Mouse (Mus musculus) spleen, postnatal 36 days (tissue): Measurements from ENCODE around the gene Trim62.

Experiments
- DNase-seq, 2 experiments: peaks; one replicate each; pipeline ENCODE4 v3.0.0; 2022; ENCODE audit warnings: low spot score in 2 of 2, mixed read lengths in 1 of 2

The Trim62 gene

DNA sequence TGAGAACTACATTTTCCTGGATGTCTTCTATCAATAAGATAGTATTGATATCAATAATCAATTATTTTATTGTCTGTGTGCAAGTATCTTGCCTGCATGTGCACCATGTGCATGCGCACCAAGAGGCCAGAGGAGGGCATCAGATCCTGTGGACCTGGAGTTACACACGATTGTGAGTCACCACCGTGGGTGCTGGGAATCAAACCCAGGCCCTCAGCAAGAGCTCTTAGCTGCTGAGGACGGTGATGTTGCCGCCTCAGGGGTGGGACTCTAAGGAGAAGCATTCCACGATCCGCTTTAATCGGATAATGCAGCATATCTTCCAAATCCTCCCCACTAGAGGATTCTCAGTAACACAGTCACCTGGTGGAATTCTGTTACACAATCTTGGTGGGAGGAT is 2.2 kb downstream of the Trim62 start:
- DNase-seq = no peak

DNA sequence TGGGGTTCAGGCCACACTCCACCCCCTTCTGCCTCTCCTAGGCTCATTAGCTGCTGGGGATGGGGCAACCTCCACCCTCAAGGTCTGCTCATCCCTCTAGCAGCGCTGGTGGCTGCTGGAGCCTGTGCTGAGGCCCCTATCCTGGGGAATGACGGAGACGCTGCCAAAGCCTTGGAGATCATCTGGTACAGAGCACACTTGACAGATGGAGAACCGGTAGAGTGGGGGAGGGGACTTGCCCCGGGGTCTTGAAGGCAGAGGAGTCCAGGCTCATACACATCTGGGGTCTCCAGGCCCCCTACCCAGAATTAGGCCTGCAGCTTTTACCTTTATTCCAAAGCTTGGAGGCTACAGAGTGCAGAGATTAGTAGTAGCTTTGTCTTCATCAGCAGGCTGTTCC is 3.2 kb downstream of the Trim62 start:
- no peak for DNase-seq

DNA sequence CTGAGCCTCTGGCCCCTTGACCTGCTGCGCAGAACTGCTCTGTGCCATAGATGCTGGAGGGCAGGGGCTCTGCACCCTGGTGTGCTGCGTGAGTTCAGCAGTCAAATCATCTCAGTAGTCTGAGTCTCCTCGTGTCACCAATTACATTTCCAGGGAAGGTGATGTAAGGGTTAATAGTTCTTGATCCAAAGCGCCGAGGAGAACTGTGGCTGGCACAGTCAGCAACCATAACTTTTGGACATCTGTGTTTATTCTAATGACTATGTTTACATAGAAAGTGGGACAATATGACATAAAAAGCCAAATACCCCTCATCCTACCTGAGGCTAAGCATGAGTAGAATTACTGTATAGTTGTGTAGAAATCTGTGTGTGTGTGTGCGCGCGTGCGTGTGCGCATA is 3.6 kb downstream of the Trim62 start:
- DNase-seq = no peak

DNA sequence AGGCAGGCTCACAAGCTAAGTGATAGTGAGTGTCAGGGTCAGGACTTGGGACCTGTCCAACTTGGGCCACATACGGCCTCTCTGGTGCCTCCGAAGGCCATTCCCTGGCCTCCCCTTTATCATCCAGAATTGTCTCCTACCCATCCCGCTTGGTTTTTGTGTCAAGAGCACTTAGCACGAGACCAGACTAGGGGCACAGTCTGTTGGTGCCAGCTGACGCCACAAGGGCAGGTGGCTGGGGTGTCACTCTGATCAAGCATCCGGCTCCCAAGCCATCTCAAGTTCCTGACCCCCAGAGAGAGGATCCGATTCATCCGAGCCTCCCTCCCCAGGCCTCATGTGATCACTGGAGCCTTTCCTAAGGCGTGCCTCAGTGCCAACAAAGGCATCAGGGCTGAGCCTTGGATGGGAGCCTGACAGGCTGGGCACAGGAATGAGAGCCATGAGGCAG is 4.3 kb downstream of the Trim62 start:
- no peak for DNase-seq

DNA sequence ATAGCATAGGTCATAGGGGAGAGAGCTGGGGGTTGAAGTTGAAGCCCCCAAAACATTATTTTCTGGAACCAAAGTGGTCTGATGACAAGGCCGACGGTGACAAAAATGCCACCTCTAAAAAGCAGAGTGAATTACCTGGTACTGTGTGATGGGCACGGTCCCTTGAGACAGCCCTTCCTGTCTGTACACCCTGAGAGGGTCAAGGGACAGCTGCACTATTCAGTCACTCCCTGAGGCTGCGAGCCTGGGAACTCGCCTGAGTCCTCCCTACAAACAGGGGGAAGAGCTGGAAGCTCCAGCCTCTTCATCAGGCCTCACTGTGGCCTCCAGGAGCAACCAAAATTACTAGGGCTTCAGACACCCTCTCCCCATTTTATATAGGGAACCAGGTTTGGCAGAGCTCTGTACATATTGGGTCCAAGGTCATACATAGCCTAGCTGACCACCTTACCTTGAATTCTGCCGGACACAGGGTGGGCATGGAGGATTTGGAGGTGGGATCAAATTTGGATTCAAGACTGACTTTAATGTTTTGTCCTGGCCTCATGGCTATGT is 5.1 kb downstream of the Trim62 start:
- no peak for DNase-seq

DNA sequence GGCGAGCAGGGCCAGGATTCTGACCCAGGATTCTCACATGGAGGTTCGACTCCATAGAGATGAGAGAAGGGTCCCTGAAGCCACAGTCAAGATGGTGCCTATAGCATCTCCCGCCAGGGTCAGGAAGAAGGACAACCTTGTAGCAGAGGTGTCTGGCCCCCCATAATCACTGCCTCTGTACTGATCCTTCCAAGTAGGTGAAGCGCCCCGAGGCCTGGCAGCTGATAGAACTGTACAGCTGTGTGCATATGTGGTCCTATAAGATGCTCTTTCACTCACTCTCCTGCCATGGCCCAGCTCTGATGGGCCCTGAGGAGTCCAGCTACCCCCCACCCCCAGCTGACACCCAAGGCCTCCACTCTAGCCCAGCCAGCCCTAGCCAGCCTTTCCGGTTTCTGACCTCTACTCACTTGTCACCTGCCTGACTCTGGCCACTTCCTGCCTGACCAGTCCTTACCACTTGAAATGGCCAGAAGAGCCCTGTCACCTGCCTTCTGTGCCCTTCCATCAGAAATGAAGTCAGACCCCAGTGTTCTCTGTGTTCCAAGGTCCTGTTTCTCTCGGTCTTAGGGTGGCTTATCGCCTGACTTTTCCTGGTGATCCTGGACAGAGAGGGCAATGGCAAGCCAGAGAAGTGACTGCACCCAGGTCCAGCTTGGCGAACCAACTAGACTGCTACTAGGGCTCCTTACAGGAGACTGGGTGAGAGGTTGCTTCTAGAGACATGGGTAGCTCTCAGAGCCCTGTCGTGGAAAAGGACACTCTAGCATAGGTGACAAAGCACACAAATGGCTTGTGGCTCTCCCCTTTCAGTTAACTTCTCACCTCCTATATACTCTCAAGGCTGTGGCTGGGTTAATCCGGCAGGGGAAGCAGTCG is 6.6 kb downstream of the Trim62 start:
- DNase-seq = no peak

DNA sequence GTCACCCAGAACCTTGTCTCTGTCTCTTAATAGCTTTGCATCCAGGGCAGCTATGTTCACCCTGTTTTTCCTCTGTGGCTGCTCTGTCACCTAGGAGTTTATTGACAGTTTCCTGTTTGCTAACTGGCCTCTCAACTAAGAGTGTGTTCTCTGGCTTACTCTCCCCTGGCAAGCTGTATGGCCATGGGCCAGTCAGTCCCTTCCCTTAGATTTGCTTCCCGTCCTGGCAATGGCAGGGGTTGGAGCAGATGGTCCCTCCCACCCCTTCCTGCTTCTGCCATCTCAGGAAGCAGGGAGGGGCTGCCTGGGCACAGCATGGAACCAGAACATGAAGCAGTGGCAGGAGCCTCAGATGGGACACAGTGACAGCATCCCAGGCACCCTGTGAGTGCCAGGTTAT is 7.8 kb downstream of the Trim62 start:
- peak; percentile 14 to 29 for DNase-seq

DNA sequence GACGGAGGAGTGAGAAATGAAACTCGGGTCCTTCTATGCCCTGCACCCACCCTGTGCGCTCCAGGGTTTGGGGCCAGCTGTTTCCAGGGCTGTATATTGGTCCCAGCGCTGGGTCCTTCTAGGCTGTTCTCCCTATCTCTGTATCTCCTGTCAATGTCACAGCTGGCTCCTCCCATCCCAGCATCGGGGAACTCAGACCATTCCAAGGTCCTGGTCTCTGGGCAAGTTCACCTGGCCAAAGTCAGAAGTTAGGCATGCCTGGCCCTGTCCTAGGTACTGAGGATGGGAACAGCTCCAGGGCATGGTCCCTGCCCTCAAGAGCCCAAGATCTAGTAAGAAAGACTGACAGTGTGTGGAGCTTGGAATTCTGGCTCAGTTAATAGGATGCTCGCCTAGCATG is 8.4 kb downstream of the Trim62 start:
- DNase-seq = no peak

DNA sequence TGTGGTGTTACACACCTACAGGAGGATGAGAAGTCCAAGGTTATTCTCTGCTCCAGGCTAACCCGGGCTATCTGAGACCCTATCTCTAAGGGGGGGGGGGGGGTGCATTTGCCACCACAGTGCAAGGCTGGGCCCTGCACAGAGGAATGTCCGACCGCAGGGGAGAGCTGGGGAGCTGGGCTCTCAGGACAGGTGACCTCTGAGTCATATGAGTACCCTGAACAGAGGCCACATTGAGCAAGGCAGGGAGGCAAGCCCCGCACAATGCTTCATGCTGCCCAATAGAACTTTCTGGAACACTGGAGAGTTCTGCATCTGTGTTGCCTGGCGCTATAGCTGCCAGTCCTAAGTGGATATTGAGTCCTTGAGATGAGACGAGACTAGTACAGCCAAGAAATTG is 8.8 kb downstream of the Trim62 start:
- no peak for DNase-seq

DNA sequence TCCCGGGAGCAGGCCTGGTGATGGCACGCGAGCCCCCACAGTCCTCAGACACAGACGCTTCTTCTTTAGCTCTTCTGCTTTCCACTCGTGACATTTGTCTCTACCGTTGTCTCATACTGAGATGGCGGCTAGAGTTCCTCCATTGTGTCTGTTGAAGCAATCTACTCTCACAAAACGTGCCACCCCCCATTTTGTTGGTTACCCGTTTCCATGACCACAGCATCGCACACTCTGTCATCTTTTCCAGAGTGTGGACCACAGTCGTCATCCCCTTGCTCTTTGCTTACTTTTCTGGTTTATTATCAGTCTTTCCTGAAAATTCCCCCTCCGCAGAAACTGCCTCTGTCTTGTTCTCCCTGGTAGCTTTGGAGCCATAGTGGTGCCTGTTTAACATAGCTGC is 10.7 kb downstream of the Trim62 start:
- no peak for DNase-seq

DNA sequence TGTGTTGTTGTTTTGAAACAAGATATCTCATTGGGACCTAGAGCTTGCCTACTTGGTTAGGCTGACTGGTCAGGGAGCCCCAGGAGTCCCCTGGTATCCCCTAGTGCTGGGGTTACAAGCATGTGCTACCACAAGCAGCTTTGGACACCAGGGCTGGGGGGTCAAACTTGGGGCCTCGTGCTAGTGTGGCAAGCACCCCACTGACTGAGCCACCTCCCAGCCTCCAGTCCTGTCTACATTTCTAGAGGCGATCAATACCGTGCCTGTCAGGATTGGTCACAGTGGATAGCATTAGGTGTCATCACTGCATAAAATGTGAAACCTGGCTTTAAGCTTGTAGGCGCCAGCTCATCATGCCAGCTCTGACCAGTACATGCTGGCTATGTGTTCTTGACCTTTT is 12.5 kb downstream of the Trim62 start:
- DNase-seq = no peak

DNA sequence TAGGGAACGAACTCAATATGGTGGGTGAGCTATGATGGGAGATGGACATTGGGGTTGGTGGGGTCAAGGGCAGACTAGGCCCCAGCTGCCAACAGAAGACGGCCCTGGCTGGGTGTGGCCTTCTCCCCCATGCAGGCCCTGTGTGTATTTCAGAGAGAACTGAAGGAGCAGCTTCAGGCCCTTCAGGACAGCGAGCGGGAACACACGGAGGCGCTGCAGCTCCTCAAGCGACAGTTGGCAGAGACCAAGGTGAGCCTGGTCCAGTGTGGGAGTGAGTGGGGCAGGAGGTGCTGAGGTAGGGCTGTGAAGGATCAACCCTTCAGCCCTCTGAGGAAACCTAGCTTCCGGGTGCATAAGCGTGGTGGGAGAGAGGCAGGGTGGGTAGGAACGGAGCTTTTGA is 13.3 kb downstream of the Trim62 start:
- no peak for DNase-seq

DNA sequence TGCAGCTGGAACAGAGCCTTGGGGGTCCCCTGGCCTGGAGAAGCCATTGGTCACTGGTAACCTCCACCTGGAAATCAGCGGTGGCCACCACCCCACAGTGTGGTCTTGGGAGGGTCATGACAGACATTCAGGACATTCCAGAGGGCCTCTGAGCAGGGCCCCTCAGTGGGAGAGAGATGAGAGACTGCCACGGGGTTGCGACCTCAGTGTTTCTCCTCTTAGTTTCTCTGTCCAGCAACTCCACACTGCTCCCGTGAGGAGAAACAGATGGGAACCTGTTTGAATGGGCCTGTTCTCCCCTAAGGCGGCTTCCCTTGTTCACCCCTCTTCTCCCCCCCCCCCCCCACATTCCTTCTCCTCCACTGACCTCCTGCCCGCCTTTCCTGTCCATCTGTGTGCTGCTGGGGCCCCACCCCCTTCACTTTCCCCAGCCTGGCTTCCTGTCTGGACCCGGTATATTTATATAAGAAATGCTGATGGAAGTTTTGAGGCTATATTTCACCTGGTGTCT is 14.6 kb downstream of the Trim62 start:
- DNase-seq = no peak

DNA sequence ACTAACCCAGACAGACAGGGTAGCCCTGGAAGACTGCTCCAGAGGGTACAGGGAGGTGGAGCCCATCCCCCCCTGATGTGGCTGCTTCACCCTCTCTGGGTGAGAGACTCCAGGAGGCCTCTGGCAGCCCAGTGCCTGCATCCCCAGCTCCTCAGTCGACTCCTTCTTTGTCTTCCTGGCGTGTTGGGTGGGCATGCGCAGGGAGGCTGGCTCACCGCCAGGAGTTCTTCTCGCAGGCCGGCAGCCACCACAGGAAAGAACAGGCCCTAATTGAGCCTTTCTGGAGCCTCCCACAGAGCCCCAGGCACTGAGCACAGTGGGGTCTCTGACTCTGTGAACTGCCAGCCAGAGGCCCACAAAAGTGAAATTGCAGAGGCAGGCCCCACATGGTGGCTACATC is 16.0 kb downstream of the Trim62 start:
- no peak for DNase-seq

DNA sequence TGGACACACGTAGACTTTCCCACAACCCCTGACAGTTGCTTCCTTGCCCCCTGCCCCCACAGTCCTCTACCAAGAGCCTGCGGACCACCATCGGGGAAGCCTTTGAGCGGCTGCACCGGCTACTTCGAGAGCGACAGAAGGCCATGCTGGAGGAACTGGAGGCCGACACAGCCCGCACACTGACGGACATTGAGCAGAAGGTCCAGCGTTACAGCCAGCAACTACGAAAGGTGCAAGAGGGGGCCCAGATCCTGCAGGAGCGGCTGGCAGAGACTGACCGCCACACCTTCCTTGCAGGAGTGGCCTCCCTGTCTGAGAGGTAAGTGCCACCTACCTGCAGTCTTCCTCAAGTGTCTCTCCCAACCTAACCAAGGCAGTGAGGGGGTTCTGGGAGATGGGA is 17.1 kb downstream of the Trim62 start:
- DNase-seq = no peak

DNA sequence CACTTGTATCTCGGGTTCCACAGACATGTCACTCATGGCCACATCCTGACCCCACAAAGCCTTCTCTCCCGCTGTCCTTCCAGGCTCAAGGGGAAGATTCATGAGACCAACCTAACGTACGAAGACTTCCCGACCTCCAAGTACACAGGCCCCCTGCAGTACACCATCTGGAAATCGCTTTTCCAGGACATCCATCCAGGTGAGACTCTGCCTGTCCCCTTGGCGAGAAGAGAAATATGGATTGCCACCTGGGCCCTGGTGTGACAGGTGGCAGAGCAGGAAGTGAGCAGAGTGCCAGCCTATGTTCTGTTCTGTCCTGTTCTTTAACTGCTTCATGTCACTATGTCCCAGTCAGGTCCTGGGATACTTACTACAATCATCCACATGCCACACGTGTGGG is 19.0 kb downstream of the Trim62 start:
- no peak for DNase-seq

DNA sequence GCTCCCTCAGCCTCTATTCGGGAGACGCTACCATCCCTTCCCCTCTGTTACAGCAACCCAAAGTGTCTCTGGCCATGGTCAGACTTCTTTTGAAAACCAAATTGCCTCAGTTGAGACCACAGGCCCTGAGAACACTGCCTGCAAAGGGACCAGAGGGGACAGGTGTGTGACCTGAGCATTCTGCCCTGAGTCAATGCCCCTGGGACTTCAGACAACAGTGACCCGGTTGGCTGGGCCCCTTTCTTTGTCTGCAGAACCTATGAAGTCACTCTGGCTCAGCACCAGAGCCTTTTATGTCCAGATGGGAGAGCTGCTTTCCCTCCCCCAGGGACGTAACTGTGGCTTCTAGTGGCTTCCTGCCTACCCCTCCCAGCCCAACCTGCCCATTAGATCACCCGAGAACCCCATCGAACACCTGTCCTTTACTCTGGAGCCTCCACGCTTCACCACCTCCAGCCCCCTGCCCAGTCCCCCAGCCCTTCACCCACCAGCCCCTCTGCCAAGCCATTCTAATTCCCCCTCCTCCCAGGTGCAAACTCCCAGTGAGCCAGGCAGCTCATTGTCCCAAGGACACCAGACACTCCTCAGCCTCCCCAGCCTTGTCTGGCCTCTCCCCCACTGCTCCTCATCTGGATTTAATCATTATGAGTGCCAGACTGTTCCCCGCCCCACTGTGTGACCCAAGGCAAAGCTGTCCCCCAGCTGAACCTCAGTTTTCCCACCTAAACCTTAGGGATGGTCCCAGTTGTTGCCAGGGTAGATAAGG is 20.8 kb downstream of the Trim62 start:
- DNase-seq = no peak

DNA sequence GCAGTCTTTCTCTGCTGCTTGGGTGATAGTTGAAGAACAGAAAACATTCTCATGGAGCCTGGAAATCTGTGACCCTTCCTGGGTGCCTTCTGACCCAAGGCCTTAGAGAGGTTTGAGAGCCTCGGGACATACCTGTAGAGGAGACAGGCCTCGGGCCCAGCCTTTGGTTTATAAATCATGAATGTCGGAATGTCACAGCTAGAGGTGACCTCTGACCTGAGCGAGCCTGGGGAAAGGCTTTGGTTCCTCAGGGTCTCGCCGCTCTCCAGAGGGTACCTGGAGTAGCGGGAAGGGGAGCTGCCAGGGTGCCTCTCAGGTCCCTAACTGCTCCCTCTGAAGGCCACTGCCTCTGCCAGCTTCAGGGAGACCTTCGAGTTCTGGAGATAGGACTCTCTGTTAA is 21.9 kb downstream of the Trim62 start:
- no peak for DNase-seq

DNA sequence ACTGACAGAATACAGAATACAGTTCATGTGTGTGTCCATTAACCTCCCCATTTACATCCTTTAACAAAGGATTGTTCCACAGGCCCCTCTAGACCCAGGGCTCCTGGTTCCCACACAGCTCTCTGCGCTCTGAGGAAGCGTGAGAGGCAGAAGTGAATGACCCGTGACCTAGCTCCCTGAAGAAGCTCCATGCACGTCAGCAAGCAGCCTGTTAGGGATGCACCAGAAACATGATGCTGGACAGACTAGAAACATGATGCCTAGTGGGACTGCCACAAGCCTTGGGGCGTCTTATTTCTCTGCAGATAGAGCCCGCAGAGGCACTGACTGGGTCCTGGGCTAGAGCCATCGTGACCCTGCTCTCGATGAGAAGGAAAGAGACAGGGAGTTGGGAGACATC is 23.4 kb downstream of the Trim62 start:
- no peak for DNase-seq

DNA sequence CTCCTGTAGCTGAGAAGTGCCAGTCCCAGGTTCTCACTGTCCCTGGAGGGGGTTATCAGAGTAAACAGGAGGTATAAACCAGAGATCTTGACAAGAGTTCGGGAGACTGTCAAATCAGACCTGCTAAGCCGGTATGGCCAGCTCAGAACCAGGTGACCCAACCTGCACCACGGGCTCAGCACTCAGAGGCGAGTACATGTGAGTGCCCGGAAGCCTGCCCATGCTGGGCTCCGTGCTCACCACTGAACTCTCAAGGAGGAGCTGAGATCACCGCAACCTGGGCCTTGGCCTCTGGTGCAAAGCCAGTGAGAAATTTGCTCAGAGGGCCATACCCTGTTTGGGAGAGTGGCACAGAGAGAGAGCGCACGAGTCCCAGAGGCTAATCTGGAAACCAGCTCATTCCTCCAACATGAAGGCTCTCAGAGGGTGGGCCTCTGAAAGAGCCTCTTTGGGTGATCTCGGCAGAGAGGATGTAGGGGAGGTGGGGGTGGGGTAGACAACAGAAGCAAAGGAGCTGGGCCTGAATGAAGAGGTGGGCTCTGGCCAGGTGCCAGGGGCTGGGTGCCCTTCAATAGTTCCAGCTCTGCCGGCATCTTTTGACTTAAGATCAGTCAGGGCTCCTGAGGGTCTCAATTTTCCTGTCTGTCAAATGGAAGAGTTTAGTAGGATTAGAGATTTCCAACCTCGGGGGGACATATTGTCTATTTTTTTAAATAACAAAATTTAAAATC is 24.0 kb downstream of the Trim62 start:
- no peak for DNase-seq

DNA sequence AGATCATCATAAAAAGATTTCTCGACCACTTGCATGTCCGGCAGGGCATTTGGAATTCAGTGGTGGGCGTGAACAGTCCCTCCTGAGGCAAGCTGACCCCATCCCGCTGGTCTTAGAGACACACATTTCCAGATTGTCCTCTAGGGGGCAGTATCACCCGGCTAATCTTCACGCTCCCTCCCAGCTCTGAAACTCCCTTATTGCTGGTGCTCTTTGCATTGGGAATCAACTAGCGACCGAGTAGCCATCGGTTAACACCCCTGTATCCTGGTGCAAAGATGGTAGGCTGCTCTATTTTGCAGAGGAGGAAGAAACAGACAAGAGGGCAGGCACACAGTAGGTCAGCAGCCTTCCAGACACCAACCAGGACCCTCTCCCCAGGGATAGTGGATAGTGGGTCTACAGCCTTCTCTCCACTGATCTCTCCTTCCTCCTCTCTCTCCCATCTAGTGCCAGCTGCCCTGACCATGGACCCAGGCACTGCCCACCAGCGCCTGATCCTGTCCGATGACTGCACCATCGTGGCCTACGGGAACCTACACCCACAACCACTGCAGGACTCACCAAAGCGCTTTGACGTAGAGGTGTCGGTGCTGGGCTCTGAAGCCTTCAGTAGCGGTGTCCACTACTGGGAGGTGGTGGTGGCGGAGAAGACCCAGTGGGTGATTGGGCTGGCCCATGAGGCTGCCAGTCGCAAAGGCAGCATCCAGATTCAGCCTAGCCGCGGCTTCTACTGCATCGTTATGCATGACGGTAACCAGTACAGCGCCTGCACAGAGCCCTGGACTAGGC is 25.4 kb downstream of the Trim62 start:
- DNase-seq = no peak
